Mouse (Mus musculus) kidney, adult 8-10 months (tissue): ENCODE data around the gene Slc9a2.
"Not testable (repeated sequence)": the region's sequence is repeated elsewhere in the genome, so short reads cannot be mapped to it uniquely, and the experiment has no call there.

Experiments
- DNase-seq, 2 experiments: peaks; one replicate each; pipeline ENCODE4 v3.0.0; 2022

Slc9a2 gene

GRCm38 (mm10) chr1:40680067-40680867 lies at the start of gene Slc9a2:
TSS of gene Slc9a2 (plus strand) at chr1:40680574.
- DNase-seq, result peak in 1 of 2 experiments; percentile 21

GRCm38 (mm10) chr1:40632407-40633062 lies 47.8 kb upstream of the Slc9a2 start:
- peak; percentile 19 to 26 for DNase-seq

- DNase-seq, result no peak
These were observed 45.8 kb upstream of the Slc9a2 start for GRCm38 (mm10) chr1:40634608-40635007.

GRCm38 (mm10) chr1:40648234-40648633 lies 32.1 kb upstream of the Slc9a2 start:
- DNase-seq, result no peak

- peak; percentile 37 to 77 for DNase-seq
These were observed 29.4 kb upstream of the Slc9a2 start for GRCm38 (mm10) chr1:40650803-40651497.

- DNase-seq, result no peak
These were observed 23.3 kb upstream of the Slc9a2 start for GRCm38 (mm10) chr1:40657035-40657434.

GRCm38 (mm10) chr1:40657978-40658496 lies 22.3 kb upstream of the Slc9a2 start:
- peak; percentile 67 to 84 for DNase-seq

GRCm38 (mm10) chr1:40659017-40659416 lies 21.4 kb upstream of the Slc9a2 start:
- no peak for DNase-seq

GRCm38 (mm10) chr1:40659496-40659895 lies 20.9 kb upstream of the Slc9a2 start:
- no peak for DNase-seq

- DNase-seq, result no peak
These were observed 19.5 kb upstream of the Slc9a2 start for GRCm38 (mm10) chr1:40660838-40661237.

GRCm38 (mm10) chr1:40665401-40666370 lies 14.7 kb upstream of the Slc9a2 start:
- DNase-seq, result peak in 1 of 2 experiments; percentile 26

GRCm38 (mm10) chr1:40667442-40667841 lies 12.9 kb upstream of the Slc9a2 start:
- DNase-seq, result not testable (repeated sequence)

GRCm38 (mm10) chr1:40670025-40670424 lies 10.3 kb upstream of the Slc9a2 start:
- no peak for DNase-seq

- no peak for DNase-seq
These were observed 8.9 kb upstream of the Slc9a2 start for GRCm38 (mm10) chr1:40671490-40671889.

- DNase-seq, result peak in 1 of 2 experiments; percentile 26
These were observed 3.1 kb upstream of the Slc9a2 start for GRCm38 (mm10) chr1:40677306-40677705.

GRCm38 (mm10) chr1:40680868-40681698 lies 709 bp downstream of the Slc9a2 start:
- DNase-seq, result peak; percentile 59 to 67

GRCm38 (mm10) chr1:40681699-40682510 lies 1.5 kb downstream of the Slc9a2 start:
- DNase-seq, result peak; percentile 29 to 34

- DNase-seq, result no peak
These were observed 13.9 kb downstream of the Slc9a2 start for GRCm38 (mm10) chr1:40694296-40694695.

- peak; percentile 17 to 45 for DNase-seq
These were observed 16.1 kb downstream of the Slc9a2 start for GRCm38 (mm10) chr1:40696436-40696835.

GRCm38 (mm10) chr1:40705099-40705498 lies 24.7 kb downstream of the Slc9a2 start:
- no peak for DNase-seq
